Mouse (Mus musculus) liver, adult 2 months (tissue): ENCODE data around the gene Polh. TPM values are rescaled to one million over a fixed set of nuclear protein-coding genes. Genes with fewer than 3 reads are reported as not detected.

Experiments
- DNase-seq: peaks from one replicate; pipeline ENCODE4 v3.0.0-alpha.2; 2011; ENCODE audit warnings: low read depth, low spot score; ENCODE audit errors: extremely low read depth
- H3K27ac ChIP-seq: fragments of 200-500 bp; replicated peaks from 2 replicates; pipeline ENCODE4 v1.5.1; 2012; ENCODE audit warnings: low read depth, mild to moderate bottlenecking, control low read depth, inconsistent platforms, low read length; ENCODE audit not compliant: insufficient read depth
- H3K27me3 ChIP-seq: fragments of 200-500 bp; 2 replicates; pipeline ENCODE4 v1.6.1; 2012; ENCODE audit warnings: mild to moderate bottlenecking, moderate library complexity, low read length, inconsistent platforms; ENCODE audit not compliant: control insufficient read depth, insufficient read depth
- H3K36me3 ChIP-seq: fragments of 200-500 bp; 2 replicates; pipeline ENCODE4 v1.6.1; 2012; ENCODE audit warnings: low read length, inconsistent platforms; ENCODE audit not compliant: control insufficient read depth, insufficient read depth
- H3K4me1 ChIP-seq: fragments of 200-500 bp; 2 replicates; pipeline ENCODE4 v1.6.1; 2011; ENCODE audit warnings: low read length; ENCODE audit not compliant: control insufficient read depth, insufficient read depth
- H3K4me3 ChIP-seq: fragments of 200-500 bp; 2 replicates; pipeline ENCODE4 v1.5.1; 2011; ENCODE audit warnings: low read depth, mild to moderate bottlenecking, control low read depth, low read length, moderate library complexity; ENCODE audit not compliant: insufficient read depth
- H3K79me2 ChIP-seq: fragments of 200-500 bp; 2 replicates; pipeline ENCODE4 v1.6.1; 2012; ENCODE audit warnings: inconsistent platforms, mild to moderate bottlenecking, low read length, moderate library complexity; ENCODE audit not compliant: control insufficient read depth, insufficient read depth
- H3K9ac ChIP-seq: fragments of 200-500 bp; 2 replicates; pipeline ENCODE4 v1.6.1; 2012; ENCODE audit warnings: low read depth, mild to moderate bottlenecking, control low read depth, inconsistent platforms, low read length
- CTCF ChIP-seq: fragments of 200-500 bp; IDR thresholded peaks from 2 replicates; pipeline ENCODE4 v1.5.1; 2011; ENCODE audit warnings: low read depth, low read length, control low read depth
- POLR2A ChIP-seq: fragments of 200-500 bp; IDR thresholded peaks from 2 replicates; pipeline ENCODE4 v1.6.1; 2011; ENCODE audit warnings: low read length, control low read depth; ENCODE audit not compliant: insufficient read depth; ENCODE audit errors: extremely low read depth
- WGBS: fragments of 180-500 bp; shearing (Covaris S2); methylation state at CpG from one replicate; pipeline ENCODE4 v1.1.7; 2018; 5-methylcytosine and 5-hydroxymethylcytosine counted together
- polyA plus RNA-seq: library from polyadenylated mRNA; depleted of rRNA; stranded (reverse); fragments of >200 nt; gene quantifications from 2 replicates; pipeline ENCODE4 v1.2.3, GENCODE M21; 2012
- total RNA-seq: library from RNA; depleted of rRNA; stranded (reverse); fragments of >200 nt; gene quantifications from 2 replicates; pipeline ENCODE4 v1.2.3, GENCODE M21; 2014

Polh gene
- total and polyA plus RNA-seq, 2 experiments: 2.4 to 5.3 TPM

DNA sequence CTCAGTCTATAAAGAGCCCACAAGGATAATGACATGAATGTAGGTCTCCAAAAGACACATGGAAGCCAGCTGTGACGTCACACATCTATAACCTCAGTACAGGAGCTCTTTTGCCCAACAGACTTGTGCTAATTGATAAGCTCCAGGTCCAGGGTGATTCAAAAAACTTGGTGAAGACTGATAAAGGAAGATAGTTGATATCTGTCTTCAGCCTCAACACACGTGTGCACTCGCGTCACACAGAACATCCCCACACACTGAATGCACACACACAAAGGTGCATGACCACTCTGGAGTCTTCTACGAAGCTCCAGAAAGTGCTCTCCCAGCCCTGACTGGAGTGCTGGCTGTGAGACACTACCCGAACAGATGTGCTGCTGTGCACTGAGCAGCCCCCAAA lies 34.6 kb upstream of the Polh start:
- TF ChIP-seq POLR2A (no peak), CTCF (no peak)
- Histone ChIP-seq H3K36me3 (peaks cover 42% of the 10 kb centered on the region), H3K4me3 (no peak overlapping the region), H3K27me3 (no peaks in the 10 kb centered on the region), H3K9ac (no peak overlapping the region), H3K79me2 (no peaks in the 10 kb centered on the region), H3K4me1 (no peaks in the 10 kb centered on the region), H3K27ac (no peak overlapping the region)
- WGBS: 92% methylated on average over 6 of the region's 6 CpGs
- no peak for DNase-seq

DNA sequence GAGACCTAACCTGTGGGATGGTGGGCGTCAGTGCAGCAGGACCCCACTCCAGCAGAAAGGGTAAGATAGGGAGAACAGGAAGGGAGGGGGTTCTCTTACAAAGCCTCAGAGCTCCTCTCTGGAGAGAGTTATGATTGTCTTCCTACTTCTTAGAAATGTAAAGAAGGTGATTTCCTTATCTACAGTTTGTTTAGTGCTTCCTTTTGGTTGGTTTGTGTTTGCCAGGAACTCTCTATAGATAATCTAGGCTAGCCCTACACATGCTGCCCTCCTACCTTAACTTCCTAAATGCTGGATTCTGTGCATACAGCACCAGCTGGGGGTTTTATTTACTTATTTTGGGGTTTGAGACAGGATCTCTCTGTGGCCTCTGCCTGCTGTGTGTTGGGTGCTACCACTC lies 33.6 kb upstream of the Polh start:
- DNase-seq: no peak
- Histone ChIP-seq H3K36me3 (peaks cover 44% of the 10 kb centered on the region), H3K9ac (no peak overlapping the region), H3K79me2 (no peaks in the 10 kb centered on the region), H3K4me3 (no peak overlapping the region), H3K27ac (no peak overlapping the region), H3K27me3 (no peaks in the 10 kb centered on the region), H3K4me1 (no peaks in the 10 kb centered on the region)
- TF ChIP-seq POLR2A: no peak
- TF ChIP-seq CTCF: no peak
- WGBS: 82% methylated on average over 1 of the region's 1 CpGs

GRCm38 (mm10) chr17:46227576-46227975 lies 25.1 kb upstream of the Polh start:
- TF ChIP-seq POLR2A (no peak), CTCF (no peak)
- H3K4me1 ChIP-seq: no peaks in the 10 kb centered on the region
- 94% methylated on average over 7 of the region's 7 CpGs for WGBS
- H3K27ac ChIP-seq: no peak overlapping the region
- no peak for DNase-seq
- no peak overlapping the region for H3K9ac ChIP-seq
- peaks cover 76% of the 10 kb centered on the region for H3K36me3 ChIP-seq
- no peaks in the 10 kb centered on the region for H3K27me3 ChIP-seq
- H3K79me2 ChIP-seq: no peaks in the 10 kb centered on the region
- no peak overlapping the region for H3K4me3 ChIP-seq

DNA sequence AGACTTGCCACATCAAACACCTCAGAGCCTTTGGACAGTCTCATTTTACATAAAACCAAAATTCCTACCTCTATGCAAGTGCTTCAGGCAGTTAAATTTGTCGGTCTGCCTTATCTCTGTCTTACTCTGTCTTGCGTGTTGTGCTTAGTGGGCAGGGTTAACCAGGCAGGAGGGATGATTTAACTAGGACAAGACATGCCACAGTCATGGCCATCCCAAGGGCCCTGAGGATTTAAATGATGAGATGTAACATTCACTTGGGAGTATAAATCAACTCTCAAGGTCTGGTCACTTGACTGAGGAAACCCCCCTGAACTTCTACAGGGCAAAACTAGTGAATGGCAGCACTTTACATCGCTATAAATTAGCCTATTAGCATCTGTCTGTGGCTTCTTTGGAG lies 19.2 kb upstream of the Polh start:
- H3K27me3 ChIP-seq: no peaks in the 10 kb centered on the region
- H3K79me2 ChIP-seq: no peaks in the 10 kb centered on the region
- peaks cover 78% of the 10 kb centered on the region for H3K36me3 ChIP-seq
- H3K9ac ChIP-seq: no peak overlapping the region
- 89% methylated on average over 3 of the region's 3 CpGs for WGBS
- no peak overlapping the region for H3K4me3 ChIP-seq
- no peak overlapping the region for H3K27ac ChIP-seq
- DNase-seq: no peak
- no peak for TF ChIP-seq POLR2A
- TF ChIP-seq CTCF: no peak
- no peaks in the 10 kb centered on the region for H3K4me1 ChIP-seq

DNA sequence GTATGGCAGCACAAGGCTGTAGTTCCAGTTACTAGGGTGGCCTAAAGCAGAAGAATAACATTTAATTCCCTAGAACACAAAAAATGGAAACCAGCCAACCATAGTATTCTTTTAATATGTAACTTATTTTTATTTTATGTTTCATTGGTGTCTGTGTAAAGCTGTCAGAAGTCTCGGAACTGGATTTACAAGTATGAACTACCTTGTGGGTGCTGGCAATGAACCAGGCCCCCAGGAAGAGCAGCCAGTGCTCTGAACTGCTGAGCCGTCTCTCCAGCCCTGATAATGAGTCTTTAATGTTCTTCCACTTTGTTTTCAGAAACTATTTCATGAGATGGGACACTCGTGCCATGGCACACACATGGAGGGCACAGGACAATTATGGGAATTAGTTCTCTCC lies 8.1 kb upstream of the Polh start:
- H3K4me1 ChIP-seq: no peaks in the 10 kb centered on the region
- H3K36me3 ChIP-seq: peaks cover 60% of the 10 kb centered on the region
- no peak overlapping the region for H3K27ac ChIP-seq
- WGBS: 96% methylated on average over 3 of the region's 3 CpGs
- no peak overlapping the region for H3K4me3 ChIP-seq
- TF ChIP-seq POLR2A (no peak), CTCF (no peak)
- no peak overlapping the region for H3K9ac ChIP-seq
- no peaks in the 10 kb centered on the region for H3K79me2 ChIP-seq
- no peak for DNase-seq
- H3K27me3 ChIP-seq: no peaks in the 10 kb centered on the region

DNA sequence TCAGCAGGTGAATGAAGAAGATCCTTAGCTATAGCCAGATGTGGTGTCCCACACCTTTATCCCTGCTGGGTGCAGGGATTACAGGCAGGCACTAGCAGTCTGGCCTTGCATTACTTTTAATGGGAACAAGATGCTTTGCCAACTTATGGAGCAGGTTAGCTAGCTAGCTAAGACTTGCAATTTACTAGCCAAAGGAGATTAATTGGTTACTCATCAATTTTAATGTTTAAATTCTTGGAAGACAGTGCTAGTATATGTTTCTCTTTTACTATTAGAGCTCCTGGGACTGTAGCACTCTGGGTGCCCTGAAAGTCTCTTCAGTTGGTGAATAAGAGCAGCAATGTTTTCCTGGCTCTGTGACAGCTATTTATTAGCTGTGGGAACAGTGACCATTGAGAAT lies 4.2 kb upstream of the Polh start:
- TF ChIP-seq CTCF: no peak
- no peak for TF ChIP-seq POLR2A
- no peak overlapping the region for H3K27ac ChIP-seq
- DNase-seq: no peak
- H3K4me3 ChIP-seq: no peak overlapping the region
- peaks cover 46% of the 10 kb centered on the region for H3K36me3 ChIP-seq
- H3K4me1 ChIP-seq: peaks cover 6% of the 10 kb centered on the region
- H3K79me2 ChIP-seq: peaks cover 11% of the 10 kb centered on the region; the same call in 1 of the 2 replicates
- no peaks in the 10 kb centered on the region for H3K27me3 ChIP-seq
- H3K9ac ChIP-seq: no peak overlapping the region
